Mouse (Mus musculus): ENCODE measurements at regions not wholly inside any gene's neighbourhood (a gene's known extent, or its start where the extent isn't known, plus 50 kb on each side); places are given as distances from the start of the nearest gene placed in this dataset.
A peak's percentile ranks its signal among the peaks of the same experiment; 100 is the strongest.
"Not testable (repeated sequence)": the region's sequence is repeated elsewhere in the genome, so short reads cannot be mapped to it uniquely, and the experiment has no call there.

DNA sequence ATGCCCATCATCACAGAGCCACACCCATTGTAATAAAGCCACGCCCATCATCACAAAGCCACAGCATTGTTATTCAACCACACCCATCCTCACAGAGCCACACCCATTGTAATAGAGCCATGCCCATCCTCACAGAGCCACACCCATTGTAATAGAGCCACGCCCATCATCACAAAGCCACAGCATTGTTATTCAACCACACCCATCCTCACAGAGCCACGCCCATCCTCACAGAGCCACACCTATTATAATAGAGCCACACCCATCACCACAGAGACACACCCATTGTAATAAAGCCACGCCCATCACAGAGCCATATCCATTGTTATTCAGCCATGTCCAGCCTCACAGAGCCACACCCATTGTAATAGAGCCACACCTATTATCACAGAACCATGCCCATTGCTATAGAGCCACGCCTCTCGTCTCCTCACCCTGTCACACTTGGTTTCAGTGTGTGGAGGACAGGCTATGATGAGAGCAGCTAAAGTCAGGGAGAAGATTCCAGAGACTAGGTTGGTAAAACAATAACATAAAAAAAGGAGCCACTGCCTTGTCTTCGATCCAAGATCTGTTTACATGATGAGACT is 85.6 kb downstream of the Gxylt1 start:
- no peak for DNase-seq (ENCODE audit: low spot score in 2 of 2)

DNA sequence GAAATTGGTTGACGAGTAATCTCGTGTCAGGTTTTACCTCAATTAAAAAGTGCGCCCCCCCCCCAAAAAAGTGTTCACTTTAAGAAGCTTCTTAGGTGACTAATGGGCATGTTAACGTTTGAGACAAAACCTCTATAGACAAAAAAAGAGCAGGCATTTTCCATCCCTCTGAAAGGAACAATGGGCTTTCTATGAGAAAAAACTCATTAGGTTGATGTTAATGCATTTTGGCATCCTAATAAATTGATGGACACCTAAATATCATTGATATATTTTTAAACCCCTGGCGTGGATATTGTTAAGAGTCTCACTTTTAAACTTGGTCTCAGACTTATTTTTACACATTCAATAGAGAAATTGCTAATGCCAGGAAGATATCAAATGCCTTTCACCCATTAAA is 98.8 kb downstream of the Gxylt1 start:
- no peak for DNase-seq (ENCODE audit: low spot score in 2 of 2)

DNA sequence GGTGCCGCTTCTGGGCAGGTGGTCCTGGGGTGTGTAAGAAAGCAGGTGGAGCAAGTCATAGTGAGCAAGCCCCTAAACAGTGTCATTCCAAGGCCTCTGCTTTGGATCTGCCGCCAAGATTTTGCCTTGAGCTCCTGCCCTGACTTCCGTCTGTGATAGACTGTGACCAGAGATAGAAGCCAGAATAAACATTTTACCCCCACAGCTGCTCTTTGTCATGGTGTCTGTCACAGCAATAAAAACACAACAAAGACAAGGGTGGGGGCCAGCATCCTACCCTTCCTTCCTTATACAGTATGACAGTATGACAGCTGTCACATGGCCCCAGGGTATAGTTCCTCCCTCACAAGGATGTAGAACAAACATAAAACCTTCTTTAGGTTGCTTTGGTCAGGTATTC is 106.2 kb downstream of the Gxylt1 start:
- no peak for DNase-seq (ENCODE audit: low spot score in 2 of 2)

DNA sequence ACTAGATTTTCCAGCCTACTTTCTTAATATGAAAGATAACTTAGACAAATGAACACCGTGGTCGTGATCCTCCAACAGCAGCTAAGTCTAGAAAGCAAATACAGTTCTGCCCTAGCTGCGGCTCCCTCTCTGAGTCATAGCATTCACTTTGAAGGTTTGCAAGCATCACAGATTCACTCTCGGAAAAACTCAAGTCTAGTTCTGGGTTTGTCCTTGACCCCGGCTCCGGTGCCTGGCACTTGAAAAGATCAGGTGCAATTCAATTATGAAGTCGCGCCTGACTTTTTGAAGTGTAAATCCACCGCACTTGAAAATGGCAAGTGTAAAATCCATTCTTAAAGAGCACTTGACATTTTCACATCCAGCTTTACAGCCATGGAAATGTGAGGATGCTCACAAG is 107.5 kb downstream of the Gxylt1 start:
- no peak for DNase-seq (ENCODE audit: low spot score in 2 of 2)

DNA sequence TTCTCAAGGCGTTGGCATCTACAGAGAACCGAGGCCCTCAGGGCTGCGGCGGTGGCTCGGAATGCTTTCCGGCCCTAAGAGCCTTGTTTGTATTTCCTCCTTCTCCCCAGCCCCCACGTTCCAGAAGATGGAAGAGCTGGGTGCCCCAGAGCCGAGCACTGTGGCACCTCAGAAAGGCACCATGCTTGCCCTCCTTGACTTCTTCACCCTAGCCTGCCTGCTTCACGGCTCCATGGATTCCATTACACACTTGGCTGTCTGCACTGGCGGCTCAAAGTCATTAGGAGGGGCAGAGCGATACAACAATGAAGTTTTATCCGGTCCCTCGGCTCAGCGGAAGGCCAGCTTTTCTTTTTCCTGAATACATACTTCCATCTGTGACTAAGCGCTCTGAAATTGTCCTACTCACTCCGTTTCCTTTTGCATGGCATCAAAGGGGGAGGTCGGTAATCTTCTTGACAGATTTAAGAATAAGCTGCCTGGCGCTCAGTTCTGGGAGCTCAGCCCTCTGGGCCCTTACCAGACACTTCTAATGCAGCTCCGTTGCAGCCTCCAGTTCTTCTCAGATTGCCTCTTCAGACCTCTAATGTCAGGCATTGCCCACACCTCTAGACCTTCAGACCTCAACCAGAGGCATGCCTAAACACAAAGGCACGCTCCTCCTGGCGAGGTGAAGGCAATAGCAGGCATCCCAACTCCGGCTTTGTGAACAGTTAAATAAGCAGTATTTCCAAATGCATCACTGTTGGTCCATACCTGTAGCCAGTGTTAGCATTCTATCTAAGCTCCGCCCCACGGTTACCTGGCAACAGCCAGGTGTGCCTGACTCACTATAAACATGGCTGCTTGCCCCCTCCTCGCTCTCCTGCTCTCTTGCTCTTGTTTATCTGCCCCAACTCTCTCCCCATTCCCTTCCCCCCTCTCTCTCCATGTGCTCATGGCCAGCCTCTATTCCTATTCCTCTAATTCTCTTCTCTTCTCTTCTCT is 112.8 kb downstream of the Gxylt1 start:
- no peak for DNase-seq (ENCODE audit: low spot score in 2 of 2)

DNA sequence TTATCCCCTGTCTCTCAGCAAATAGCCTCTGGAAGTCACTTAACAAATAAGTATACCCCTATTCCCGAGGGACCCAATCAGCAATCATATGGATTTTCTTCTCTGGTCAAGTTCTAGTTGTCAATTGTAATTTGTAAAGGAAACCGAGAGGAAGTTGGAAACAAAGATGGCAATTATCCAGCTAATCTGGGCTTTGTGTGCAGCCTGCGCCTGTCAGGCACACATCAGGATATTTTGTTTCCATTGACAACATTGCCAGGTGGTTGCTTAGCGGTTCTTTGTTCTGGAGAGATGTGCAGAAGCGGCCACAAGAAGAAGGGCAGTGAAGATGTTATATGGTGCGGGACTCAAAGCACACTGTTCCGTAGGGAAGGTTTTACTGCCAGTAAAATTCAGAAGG is 113.7 kb downstream of the Gxylt1 start:
- peak; percentile 6 to 9 for DNase-seq (ENCODE audit: low spot score in 2 of 2)

DNA sequence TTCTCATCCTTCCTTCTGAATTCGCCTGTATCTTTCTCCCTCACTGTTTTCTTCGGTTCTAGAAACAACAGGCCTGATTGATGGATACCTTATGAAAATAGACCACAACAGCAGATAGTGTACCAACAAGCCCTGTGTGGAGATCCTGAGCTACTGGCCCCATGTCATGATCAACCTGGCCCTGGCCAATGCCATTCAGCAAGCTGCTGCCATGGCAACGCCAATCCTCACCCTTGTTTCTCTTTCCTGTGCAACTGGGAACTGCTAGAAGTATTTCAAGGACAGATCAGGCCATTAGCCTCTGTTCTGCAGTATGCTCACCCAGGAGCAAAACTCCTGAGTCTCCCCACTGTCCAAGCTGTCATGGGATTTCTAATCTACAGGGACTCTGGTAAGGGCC is 119.2 kb downstream of the Gxylt1 start:
- no peak for DNase-seq (ENCODE audit: low spot score in 2 of 2)

DNA sequence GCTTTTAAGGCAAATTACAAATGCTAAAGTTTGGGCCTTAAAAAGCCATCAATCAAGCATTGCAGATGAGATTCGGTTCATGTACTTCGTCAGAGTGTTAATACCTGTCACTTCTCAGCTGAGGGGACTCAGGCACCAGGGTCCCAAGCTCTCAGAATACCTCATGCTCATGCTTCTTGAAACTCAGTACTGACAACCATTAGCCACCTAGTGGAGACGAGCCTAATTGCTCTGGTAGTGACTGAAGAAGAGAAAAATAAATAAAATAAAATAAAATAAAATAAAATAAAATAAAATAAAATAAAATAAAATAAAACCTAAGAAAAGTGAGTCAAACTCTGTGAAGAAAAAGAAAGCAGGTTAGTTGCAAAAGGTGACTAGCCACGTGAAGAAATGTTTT is 121.0 kb downstream of the Gxylt1 start:
- DNase-seq (ENCODE audit: low spot score in 2 of 2), result no peak

DNA sequence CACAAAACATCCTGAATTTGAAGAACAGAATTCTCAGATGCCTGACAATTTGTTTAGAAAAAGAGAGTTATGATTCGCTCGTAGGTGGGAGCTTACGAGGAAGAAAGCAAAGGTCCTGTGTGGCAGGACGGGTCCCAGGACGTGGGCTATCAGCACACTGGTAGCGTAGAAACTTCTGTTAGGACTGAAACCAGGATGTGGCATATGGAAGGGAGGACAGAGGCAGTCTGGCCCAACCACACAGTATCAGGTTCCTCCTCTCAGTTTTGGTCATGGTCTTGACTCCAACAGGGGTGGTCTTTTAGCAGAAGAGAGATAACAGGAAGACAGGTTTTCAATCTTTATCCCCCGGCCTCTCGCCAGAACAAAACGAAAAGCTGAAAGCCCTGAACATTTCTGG is 130.1 kb downstream of the Gxylt1 start:
- DNase-seq (ENCODE audit: low spot score in 2 of 2), result no peak

DNA sequence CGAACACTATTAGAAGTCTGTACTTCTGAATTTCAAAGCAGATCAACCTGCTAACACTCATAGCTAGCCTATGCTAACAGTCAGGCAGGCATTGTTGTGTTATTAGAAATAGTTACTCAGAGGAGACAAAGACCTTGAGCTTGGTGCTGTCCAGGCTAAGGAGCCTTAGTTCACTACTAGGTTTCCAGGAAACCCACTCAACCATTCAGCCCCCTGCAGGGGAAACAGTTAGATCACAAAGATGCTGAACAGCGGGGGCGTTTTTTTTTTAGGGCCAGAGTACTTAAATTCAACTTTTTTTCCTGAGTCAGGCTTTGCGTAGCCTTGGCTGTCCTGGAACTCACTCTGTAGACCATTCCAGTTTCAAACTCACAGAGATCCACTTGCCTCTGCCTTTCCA is 130.7 kb downstream of the Gxylt1 start:
- no peak for DNase-seq (ENCODE audit: low spot score in 2 of 2)

DNA sequence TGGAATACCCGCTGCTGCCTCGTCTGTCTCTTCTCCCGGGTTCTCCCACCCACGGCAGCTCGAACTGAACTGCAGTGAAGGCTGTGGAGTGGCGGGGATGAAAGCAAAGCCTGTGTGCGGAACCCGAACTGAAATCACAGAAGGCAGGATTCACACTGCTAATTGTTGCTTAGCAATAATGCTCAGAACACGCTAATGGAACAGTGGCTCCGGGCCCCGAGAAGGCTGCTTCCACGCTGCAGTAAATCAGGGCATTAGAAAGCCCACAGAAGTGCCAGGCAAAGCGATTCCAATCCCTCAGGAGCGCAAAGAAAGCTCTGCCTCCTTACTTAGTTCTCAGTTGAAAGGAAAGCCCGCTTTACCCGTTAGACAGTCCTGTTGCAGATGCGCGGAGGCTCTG is 141.6 kb downstream of the Gxylt1 start:
- no peak for DNase-seq (ENCODE audit: low spot score in 2 of 2)

DNA sequence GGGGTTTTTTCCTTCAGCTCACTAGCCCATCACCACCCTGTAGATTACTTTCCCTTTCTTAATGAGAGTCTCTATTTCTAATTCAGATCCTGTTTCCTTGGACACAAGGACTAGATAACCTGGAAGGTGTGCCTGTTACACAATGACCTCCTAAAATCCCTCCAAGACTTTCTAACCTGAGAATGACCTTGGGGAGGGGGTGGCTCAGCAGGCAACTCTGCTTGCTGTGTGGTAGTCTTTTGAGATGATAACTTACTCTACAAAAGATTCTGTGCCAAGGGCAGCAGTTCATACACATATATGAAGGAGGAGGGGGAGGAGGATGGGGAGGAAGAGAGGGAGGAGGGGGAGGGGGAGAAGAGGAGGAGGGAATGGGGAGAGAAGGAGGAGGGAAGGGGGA is 143.9 kb downstream of the Gxylt1 start:
- DNase-seq (ENCODE audit: low spot score in 2 of 2), result no peak

DNA sequence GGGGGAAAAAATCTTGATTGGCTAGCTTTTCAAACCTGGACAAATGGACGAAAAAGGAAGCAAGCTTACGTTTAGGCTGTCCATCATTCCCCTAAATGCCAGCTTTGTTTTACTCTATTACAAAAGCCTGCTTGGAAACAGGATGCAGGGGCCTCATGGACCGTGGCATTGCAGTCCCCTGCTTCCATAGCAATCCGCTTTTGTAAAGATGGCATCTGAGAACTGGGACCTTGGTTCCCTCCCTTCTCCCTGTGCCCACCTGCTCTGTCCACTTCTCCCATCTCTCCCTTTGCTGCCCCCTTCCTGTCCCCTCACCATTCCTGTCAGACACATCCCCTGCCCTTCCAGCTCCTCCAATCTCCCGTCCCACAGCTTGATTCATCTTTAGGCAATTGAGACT is 149.7 kb downstream of the Gxylt1 start:
- no peak for DNase-seq (ENCODE audit: low spot score in 2 of 2)

DNA sequence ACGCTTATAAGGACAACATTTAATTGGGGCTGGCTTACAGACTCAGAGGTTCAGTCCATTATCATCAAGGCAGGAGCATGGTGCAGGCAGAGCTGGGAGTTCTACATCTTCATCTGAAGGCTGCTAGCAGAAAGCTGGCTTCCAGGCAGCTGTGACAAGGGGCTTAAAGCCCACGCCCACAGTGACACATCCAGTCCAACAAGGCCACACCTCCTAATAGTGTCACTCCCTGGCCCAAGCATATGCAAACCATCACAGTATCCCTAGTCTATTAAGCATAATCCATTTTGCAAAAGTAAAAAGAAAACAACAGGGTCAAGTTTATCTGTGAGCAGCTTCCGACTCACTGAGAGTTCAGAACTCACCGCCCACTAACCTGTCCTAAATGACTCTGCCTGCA is 153.8 kb downstream of the Gxylt1 start:
- DNase-seq (ENCODE audit: low spot score in 2 of 2), result no peak

DNA sequence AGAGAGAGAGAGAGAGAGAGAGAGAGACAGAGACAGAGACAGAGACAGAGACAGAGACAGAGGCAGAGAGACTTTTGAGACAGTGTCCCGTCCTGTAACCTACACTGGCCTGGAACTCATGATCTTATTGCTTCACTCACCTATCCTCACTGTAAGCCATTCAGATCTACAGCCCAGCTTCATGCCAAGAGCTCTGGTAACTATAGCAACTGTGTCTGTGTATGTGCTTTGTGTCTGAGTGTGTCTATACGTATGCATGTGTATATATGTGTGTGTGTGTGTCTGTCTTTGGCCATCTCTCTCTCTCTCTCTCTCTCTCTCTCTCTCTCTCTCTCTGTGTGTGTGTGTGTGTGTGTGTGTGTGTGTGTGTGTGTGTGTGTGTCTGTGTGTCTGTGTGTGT is 157.2 kb downstream of the Gxylt1 start:
- DNase-seq (ENCODE audit: low spot score in 2 of 2), result not testable (repeated sequence)

DNA sequence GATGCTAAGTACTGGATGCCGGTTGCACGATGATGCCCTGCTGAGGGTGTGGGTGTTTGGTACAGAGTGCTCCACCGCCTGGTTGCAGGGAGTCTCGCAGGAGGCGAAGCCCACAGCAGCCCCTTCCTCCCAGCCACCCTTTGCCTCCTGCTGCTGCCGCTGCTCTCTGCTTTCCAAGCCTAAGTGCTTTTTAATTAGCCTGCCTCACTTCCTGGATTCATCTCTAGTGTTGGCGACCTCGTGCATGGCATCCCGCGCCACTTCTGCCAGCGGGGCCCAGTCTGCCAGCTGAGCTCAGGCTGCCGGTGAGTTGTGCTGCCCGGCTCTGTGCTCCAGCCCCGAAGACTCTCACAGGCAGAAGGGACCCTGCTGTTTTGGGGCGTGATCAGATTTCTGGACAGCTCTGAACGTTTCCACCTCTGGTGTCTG is 159.3 kb downstream of the Gxylt1 start:
- DNase-seq (ENCODE audit: low spot score in 2 of 2), result no peak

DNA sequence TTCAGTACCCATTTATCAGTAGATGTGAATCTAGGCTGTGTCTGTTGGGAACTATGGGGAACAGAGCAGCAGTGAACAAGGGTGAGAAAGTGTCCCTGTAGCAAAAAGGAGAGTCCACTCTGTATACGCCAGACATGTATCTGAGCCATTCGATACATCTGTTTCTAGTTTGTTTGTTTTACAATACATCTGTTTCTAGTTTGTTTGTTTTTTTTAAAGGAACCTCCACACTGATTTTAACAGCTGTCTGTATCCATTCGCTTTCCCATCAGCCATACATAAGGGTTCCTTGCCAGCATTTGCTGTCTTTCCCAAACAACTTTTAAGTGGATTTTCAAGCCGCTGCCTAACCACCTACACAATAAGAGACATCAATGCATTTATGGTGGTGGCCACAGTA is 170.0 kb downstream of the Gxylt1 start:
- no peak for DNase-seq (ENCODE audit: low spot score in 2 of 2)

DNA sequence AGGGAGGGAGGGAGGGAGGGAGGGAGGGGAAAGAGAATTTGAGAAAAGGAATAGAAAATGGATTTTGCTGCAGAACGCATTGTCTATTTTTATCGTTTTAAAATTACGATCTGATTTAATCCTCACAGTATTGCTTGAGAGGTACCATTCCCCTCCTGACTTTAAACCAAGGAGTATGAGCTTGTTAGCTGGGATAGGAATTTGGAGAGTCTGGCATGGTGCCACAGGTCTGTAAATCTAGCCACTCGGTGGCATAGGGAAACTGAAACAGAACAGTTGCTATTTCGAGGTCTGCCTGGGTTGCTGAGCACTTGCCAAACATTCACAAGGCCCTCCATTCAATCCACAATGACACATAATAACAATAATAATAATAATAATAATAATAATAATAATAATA is 171.6 kb downstream of the Gxylt1 start:
- peak in 1 of 2 experiments; percentile 2 for DNase-seq (ENCODE audit: low spot score in 2 of 2)

DNA sequence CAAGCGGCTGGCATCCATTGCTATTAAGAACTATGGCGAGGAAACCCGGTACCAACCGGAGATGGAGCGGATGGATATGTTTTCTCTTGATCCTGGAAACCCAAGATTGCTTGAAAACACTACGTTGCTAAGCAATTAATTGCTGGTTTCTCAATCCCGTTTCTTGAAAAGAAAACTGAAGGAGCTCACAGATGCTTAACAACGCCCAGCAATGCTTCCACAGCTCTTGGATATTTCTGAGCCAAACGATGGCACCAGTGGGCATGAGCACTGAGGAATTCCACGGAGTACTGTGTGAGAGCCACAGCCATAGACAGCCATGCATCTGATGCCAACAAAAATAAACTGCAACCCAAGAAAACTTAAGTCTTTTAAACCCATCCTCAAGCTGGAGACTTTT is 173.1 kb downstream of the Gxylt1 start:
- no peak for DNase-seq (ENCODE audit: low spot score in 2 of 2)

DNA sequence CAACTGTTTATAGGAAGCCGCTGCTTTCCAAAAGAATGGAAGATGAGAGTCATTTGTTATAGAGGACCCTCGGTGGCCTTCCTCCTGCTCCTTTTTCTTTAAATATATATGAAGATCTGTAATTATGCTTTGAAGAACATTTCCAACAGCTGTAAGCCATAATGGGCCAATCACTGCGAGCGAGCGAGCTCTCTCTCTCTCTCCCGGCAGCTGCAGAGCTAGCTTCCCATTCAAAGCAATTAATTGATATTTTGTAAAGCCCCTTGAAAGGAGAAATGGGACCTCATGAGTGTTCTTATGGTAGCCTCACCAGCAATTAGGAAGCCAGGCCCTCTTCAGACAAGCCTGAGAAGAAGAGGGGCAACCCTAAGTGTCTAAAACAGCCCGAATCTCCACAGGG is 174.1 kb downstream of the Gxylt1 start:
- no peak for DNase-seq (ENCODE audit: low spot score in 2 of 2)

DNA sequence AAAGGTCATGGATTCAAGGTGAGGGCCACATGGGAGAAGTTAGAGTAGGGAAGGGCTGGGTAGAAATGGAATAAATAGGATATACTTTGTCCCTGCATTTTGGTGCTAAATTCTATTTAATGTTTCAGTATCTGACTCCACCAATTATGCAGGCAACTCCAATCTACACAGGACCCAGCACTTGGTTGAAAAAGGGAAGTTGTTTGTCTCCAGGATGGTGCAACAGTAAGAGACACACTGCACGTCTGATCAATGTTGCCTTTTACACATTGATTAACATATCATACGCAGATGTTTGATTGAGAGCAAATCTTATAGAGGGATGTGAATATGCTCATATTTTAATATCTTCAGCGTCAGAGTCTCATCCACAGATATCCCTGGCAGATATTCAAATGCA is 175.1 kb downstream of the Gxylt1 start:
- no peak for DNase-seq (ENCODE audit: low spot score in 2 of 2)

DNA sequence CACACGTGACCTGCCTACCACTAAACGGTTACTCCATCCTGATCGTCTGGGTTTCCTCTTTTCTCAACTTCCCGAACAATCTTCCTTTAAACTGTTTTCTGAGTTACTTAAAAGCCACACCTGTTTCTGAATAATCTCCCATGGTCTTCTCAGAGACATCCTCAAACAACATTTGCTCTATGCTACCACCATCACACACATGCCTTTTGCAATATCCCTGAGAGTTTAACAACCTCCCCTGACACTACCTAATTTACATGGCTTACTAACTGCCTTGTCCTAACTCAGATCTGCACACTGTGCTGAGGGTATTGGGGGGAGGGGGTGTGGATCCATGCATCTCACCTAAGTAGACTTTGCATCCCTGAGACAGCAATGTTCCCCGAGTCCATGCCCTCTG is 178.6 kb downstream of the Gxylt1 start:
- DNase-seq (ENCODE audit: low spot score in 2 of 2), result no peak

DNA sequence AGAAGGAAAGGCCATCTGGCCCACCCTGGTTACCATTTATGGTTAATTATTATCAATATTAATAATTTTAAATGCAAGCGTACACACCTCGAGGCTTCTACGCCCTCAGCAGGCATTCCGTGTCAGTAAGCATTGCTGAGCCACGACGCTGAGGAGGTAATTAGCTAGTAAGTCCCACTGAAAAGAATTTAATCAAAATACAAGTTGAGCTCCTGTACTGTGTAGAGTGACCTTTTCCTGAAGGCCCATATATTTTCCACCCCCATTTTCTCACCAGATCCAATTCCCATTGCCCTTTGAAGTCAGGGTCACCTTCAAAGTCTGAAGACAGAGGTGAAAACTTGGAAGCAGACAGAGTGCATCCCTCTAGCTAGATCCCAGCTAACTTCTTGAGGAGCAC is 179.8 kb downstream of the Gxylt1 start:
- no peak for DNase-seq (ENCODE audit: low spot score in 2 of 2)
